ENCODE assay signal across 1 mouse cellular context in the genomic region with DNA sequence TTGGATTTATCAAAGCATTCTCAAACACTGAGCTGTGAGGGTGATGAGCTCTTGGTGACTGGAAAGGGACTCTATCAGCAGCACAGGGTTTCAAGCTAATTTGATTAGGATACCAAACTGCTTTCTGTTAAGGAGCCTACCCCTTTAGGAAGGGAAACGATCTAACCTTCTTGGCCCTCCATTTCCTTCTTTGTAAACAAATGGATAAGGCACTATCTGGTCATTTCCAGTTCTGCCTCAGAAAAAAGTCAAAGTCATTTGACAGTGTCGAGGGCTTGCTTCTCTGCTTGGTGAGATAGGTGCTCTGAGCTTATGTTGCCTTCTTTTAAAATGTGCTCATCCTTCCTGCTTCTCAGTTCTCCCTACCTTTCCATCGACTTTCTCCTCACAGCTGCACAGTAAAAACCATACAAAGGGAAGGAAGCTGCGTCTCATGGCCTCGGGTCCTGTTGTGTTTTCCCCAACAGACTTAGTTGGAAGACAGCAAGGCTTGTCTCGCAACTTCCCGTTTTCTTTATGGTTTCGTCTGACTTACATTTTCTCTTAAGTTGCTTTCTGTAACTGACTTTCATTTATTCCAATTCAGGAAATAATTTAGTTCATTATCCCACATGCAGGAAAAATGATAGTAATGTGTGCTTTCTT.
TF ChIP-seq lines count a peak whose summit lies in the region.

No protein-coding gene starts in this region.

TF ChIP-seq in MEL, 35 proteins besides CTCF, POLR2A, EP300 and RAD21 (continued from another document):
- no peak for TF ChIP-seq ZMIZ1 (IDR thresholded peaks at IDR 0.05; ENCODE audit: low read depth, low read length)
- no peak for TF ChIP-seq TCF12 (IDR thresholded peaks at IDR 0.05; ENCODE audit: low read depth, low read length)
- TF ChIP-seq ZNF384 (IDR thresholded peaks at IDR 0.05; ENCODE audit: low read depth, low read length), result no peak
- no peak for TF ChIP-seq POLR2AphosphoS5 (IDR thresholded peaks at IDR 0.05; ENCODE audit: borderline replicate concordance, low read depth, low read length)
- no peak for TF ChIP-seq MAZ (IDR thresholded peaks at IDR 0.05; ENCODE audit: low read depth, low read length)
- no peak for TF ChIP-seq HCFC1 (IDR thresholded peaks at IDR 0.05; ENCODE audit: low read depth, low read length)
TF ChIP-seq in MEL: peak in this region for 0.
